Mouse (Mus musculus) heart, adult 2 months (tissue): ENCODE data around the gene Klhl41.

Experiments
- CTCF ChIP-seq: fragments of 200-600 bp; IDR thresholded peaks from 2 replicates; pipeline ENCODE4 v1.8.1; 2022; ENCODE audit warnings: antibody characterized with exemption, mild to moderate bottlenecking, moderate library complexity
- EP300 ChIP-seq: fragments of 200-500 bp; IDR thresholded peaks from 2 replicates; pipeline ENCODE4 v1.6.1; 2011; ENCODE audit warnings: low read depth, low read length, control low read depth; ENCODE audit not compliant: insufficient read depth
- POLR2A ChIP-seq: fragments of 200-500 bp; IDR thresholded peaks from 2 replicates; pipeline ENCODE4 v1.6.1; 2011; ENCODE audit warnings: mild to moderate bottlenecking, low read depth, low read length, control low read depth; ENCODE audit not compliant: insufficient read depth

- no peak for TF ChIP-seq POLR2A
- TF ChIP-seq CTCF, result no peak
- no peak for TF ChIP-seq EP300
These were observed 10.6 kb upstream of the Klhl41 start for GRCm38 (mm10) chr2:69659326-69659725.
